Mouse (Mus musculus): ENCODE measurements at regions not wholly inside any gene's neighbourhood (a gene's known extent, or its start where the extent isn't known, plus 50 kb on each side); places are given as distances from the start of the nearest gene placed in this dataset.

DNA sequence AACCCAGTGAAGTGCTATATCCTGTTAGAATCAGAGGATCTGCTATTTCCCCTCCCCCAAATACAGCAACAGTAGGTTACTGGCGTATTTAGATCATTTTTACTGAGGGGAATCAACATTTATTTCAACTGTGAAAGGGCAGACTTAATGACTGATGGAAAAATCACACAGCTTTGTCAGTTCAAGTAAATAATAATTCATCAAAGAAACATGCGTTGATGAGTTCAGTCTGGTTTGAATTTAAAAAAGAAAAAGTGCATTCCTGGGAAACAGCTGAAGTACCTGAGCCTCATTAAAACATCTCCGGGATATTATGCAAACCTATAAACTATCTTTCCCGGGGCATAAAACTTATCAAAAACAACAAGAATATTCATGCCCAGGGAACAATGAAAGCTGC lies 497.7 kb upstream of the Marcks start:
- TF ChIP-seq CTCF (IDR thresholded peaks at IDR 0.05; ENCODE audit: low read depth, low read length): no peak
- TF ChIP-seq POLR2A (IDR thresholded peaks at IDR 0.05; ENCODE audit: insufficient read depth, low read length): no peak
- no peak for TF ChIP-seq EP300 (IDR thresholded peaks at IDR 0.05; ENCODE audit: insufficient read depth, low read depth, low read length)

All from ES-Bruce4 (cell line).